Mouse (Mus musculus) frontal cortex, adult (tissue): ENCODE results near the gene Pus3.
A peak's percentile ranks its signal among the peaks of the same experiment; 100 is the strongest.

Experiments used
- ATAC-seq: cut with Nextera tagmentation; 2 replicates; pipeline ENCODE4 v1.9.2; 2017; ENCODE audit warnings: mild to moderate bottlenecking, moderate library complexity, mixed read lengths; ENCODE audit not compliant: low TSS enrichment

The Pus3 gene

GRCm38 (mm10) chr9:35558257-35559008 is at the start of gene Pus3, which contains the start of gene Ddx25:
Gene Pus3 (plus strand): TSS chr9:35558595.
Gene Ddx25 (minus strand): TSS chr9:35558528.
- peak; percentile 53 for ATAC-seq

GRCm38 (mm10) chr9:35513900-35514299 is 44.5 kb upstream of the Pus3 start:
- ATAC-seq = no peak

GRCm38 (mm10) chr9:35516182-35516581 is 42.2 kb upstream of the Pus3 start:
- no peak for ATAC-seq

GRCm38 (mm10) chr9:35516711-35517110 is 41.7 kb upstream of the Pus3 start:
- no peak for ATAC-seq

GRCm38 (mm10) chr9:35518169-35518568 is 40.2 kb upstream of the Pus3 start, which contains the start of gene Gm1113:
Gene Gm1113 (minus strand): TSS chr9:35518269.
- ATAC-seq = no peak

- no peak for ATAC-seq
These were observed 37.6 kb upstream of the Pus3 start for GRCm38 (mm10) chr9:35520631-35521348.

- ATAC-seq = no peak
These were observed 36.2 kb upstream of the Pus3 start for GRCm38 (mm10) chr9:35522241-35522640.

- ATAC-seq = no peak
These were observed 35.4 kb upstream of the Pus3 start for GRCm38 (mm10) chr9:35522821-35523515.

GRCm38 (mm10) chr9:35523541-35523940 is 34.9 kb upstream of the Pus3 start:
- peak; percentile 97 for ATAC-seq

GRCm38 (mm10) chr9:35523941-35524411 is 34.4 kb upstream of the Pus3 start:
- peak; percentile 97 for ATAC-seq

- no peak for ATAC-seq
These were observed 29.3 kb upstream of the Pus3 start for GRCm38 (mm10) chr9:35529141-35529540.

GRCm38 (mm10) chr9:35529796-35530195 is 28.6 kb upstream of the Pus3 start:
- ATAC-seq = no peak

GRCm38 (mm10) chr9:35533266-35533665 is 25.1 kb upstream of the Pus3 start:
- no peak for ATAC-seq

GRCm38 (mm10) chr9:35535110-35535509 is 23.3 kb upstream of the Pus3 start:
- ATAC-seq = peak; percentile 90

GRCm38 (mm10) chr9:35535876-35536275 is 22.5 kb upstream of the Pus3 start:
- ATAC-seq = no peak

GRCm38 (mm10) chr9:35539001-35539750 is 19.2 kb upstream of the Pus3 start:
- no peak for ATAC-seq

GRCm38 (mm10) chr9:35541024-35541423 is 17.4 kb upstream of the Pus3 start:
- ATAC-seq = no peak

GRCm38 (mm10) chr9:35541488-35541887 is 16.9 kb upstream of the Pus3 start:
- ATAC-seq = peak; percentile 81

- ATAC-seq = no peak
These were observed 16.5 kb upstream of the Pus3 start for GRCm38 (mm10) chr9:35541941-35542340.

- no peak for ATAC-seq
These were observed 15.1 kb upstream of the Pus3 start for GRCm38 (mm10) chr9:35543099-35543860.

GRCm38 (mm10) chr9:35544666-35545065 is 13.7 kb upstream of the Pus3 start:
- ATAC-seq = no peak
